Mouse (Mus musculus) monocyte, adult 59 days (primary cell): Measurements from ENCODE around the gene Creg1. TPM values are rescaled to one million over a fixed set of nuclear protein-coding genes. Genes with fewer than 3 reads are reported as not detected.

ENCODE experiments used
- total RNA-seq, 2 experiments: library from RNA; stranded (reverse); gene quantifications; one replicate each; pipeline ENCODE4 v1.2.4; 2023

Creg1 gene
- total RNA-seq: 100 to 1,000 TPM; 215 to 287 TPM

DNA sequence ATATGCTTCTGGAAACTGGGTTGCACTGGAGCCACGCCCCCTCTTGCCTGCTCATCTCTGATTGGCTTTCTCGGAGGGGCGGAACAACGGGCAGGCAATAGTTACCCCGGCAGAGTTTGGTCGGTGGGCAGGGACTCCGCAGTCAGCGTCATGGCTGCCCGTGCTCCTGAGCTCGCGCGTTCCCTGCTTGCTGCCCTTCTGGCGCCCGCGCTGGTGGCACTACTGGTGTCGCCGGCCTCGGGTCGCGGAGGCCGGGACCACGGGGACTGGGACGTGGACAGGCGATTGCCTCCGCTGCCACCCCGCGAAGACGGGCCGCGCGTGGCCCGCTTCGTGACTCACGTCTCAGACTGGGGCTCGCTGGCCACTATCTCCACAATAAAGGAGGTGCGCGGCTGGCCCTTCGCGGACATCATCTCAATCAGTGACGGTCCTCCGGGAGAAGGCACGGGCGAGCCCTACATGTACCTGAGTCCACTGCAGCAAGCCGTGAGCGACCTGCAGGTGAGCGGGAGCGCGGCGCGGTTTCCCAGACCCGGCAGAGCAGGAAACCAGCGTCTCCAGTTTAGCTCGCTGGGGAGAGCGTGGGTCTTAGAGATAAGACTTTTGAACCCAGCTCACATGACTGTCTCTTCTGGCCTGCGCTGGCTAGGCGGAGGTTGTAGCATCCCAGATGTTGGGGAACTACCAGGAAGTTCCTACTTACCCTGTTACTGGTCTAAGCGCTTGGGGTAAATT lies at the start of gene Creg1:
TSS of gene Creg1 (plus strand) at position 112 of the 738 bp plus-strand sequence.

DNA sequence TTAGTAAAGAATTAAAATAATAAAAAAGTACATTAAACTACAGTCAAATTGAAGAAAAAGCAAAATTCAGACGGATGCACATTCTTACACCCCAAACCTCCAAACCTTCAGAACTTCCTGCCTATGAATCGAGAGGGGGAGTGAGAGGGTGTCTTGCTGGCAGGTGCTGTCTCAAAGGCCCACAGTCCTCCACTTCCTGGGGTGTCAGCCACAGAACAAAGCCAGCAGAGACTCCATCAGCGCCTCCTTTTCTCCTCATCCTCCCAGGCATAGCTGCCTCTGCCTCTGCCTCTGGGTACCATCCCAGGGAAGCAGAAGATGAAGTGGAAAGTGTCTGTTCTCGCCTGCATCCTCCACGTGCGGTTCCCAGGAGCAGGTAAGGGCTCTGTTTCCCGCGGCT lies 25.0 kb downstream of the Creg1 start, which contains the start of gene Cd247:
TSS of gene Cd247 (plus strand) at position 171 of the 400 bp plus-strand sequence.

Other genes starting within 250 kb of the Creg1 start
- gene Mpzl1, start 129.2 kb upstream of the Creg1 start, total RNA-seq: 10 to 100 TPM; 19.7 to 24.7 TPM
- 100 to 1,000 TPM; 115 to 122 TPM for gene Rcsd1, start 54.0 kb upstream of the Creg1 start, total RNA-seq
- 1 to 10 TPM; 1.5 TPM for gene Cd247, start 24.9 kb downstream of the Creg1 start, total RNA-seq
- gene Pou2f1, start 238.9 kb downstream of the Creg1 start, total RNA-seq: 10 to 100 TPM; 19.8 to 23.1 TPM